Mouse (Mus musculus): ENCODE results near the gene Stac3. TPM values are rescaled to one million over a fixed set of nuclear protein-coding genes. Genes with fewer than 3 reads are reported as not detected.
A peak's percentile ranks its signal among the peaks of the same experiment; 100 is the strongest.

The Stac3 gene
- polyA plus RNA-seq, 1 experiment from 2014 or later, result 2.4 TPM

- 2% methylated on average over 30 of the region's 30 CpGs for WGBS
- H3K4me2 ChIP-seq, result peak overlapping the region; percentile 84
- peak overlapping the region; percentile 45 for H3K9ac ChIP-seq
- H3K36me3 ChIP-seq (replicated peaks), result peaks cover 12% of the 10 kb centered on the region; the same call in 1 of the 2 replicates
- H3K27me3 ChIP-seq (replicated peaks), result peaks cover 26% of the 10 kb centered on the region
- peaks cover 75% of the 10 kb centered on the region for H3K4me1 ChIP-seq
- no peaks in the 10 kb centered on the region for H3K9me3 ChIP-seq
- peak overlapping the region; percentile 51 for H3K4me3 ChIP-seq
- peak overlapping the region; percentile 28 for H3K27ac ChIP-seq
- ATAC-seq (replicated peaks), result peak; percentile 19
These were observed 33.5 kb downstream of the Stac3 start for GRCm38 (mm10) chr10:127534929-127535384.

GRCm38 (mm10) chr10:127536586-127537314 is 35.3 kb downstream of the Stac3 start:
- Histone ChIP-seq H3K9me3 (no peaks in the 10 kb centered on the region), H3K27ac (peak overlapping the region; percentile 62), H3K36me3 (replicated peaks) (peaks cover 19% of the 10 kb centered on the region), H3K4me1 (peaks cover 58% of the 10 kb centered on the region), H3K9ac (no peak overlapping the region), H3K4me3 (no peak overlapping the region), H3K27me3 (replicated peaks) (peaks cover 23% of the 10 kb centered on the region), H3K4me2 (peak overlapping the region; percentile 11; the same call in 1 of the 2 replicates)
- 11% methylated on average over 8 of the region's 8 CpGs for WGBS
- peak; percentile 38; the same call in 1 of the 2 replicates for ATAC-seq (replicated peaks)

GRCm38 (mm10) chr10:127537854-127538583 is 36.5 kb downstream of the Stac3 start:
- Histone ChIP-seq H3K27me3 (replicated peaks) (peaks cover 14% of the 10 kb centered on the region; the same call in 1 of the 2 replicates), H3K36me3 (replicated peaks) (peaks cover 24% of the 10 kb centered on the region), H3K27ac (peak overlapping the region; percentile 45), H3K4me2 (no peak overlapping the region), H3K4me3 (no peak overlapping the region), H3K9ac (no peak overlapping the region), H3K9me3 (no peaks in the 10 kb centered on the region), H3K4me1 (peaks cover 53% of the 10 kb centered on the region)
- 28% methylated on average over 7 of the region's 7 CpGs for WGBS
- peak; percentile 28 for ATAC-seq (replicated peaks)

- H3K4me1 ChIP-seq, result peaks cover 19% of the 10 kb centered on the region
- no peak overlapping the region for H3K4me2 ChIP-seq
- no peak overlapping the region for H3K27ac ChIP-seq
- H3K9ac ChIP-seq, result no peak overlapping the region
- no peak for ATAC-seq (replicated peaks)
- no peaks in the 10 kb centered on the region for H3K9me3 ChIP-seq
- H3K36me3 ChIP-seq (replicated peaks), result peaks cover 51% of the 10 kb centered on the region
- H3K4me3 ChIP-seq, result no peak overlapping the region
- no peaks in the 10 kb centered on the region for H3K27me3 ChIP-seq (replicated peaks)
- 94% methylated on average over 8 of the region's 8 CpGs for WGBS
These were observed 40.0 kb downstream of the Stac3 start for GRCm38 (mm10) chr10:127541510-127541909.

- Histone ChIP-seq H3K9ac (no peak overlapping the region), H3K4me1 (peaks cover 13% of the 10 kb centered on the region), H3K36me3 (replicated peaks) (peaks cover 56% of the 10 kb centered on the region), H3K4me2 (no peak overlapping the region), H3K9me3 (no peaks in the 10 kb centered on the region), H3K27ac (peak overlapping the region; percentile 42; the same call in 1 of the 2 replicates), H3K27me3 (replicated peaks) (no peaks in the 10 kb centered on the region), H3K4me3 (no peak overlapping the region)
- WGBS, result 49% methylated on average over 13 of the region's 13 CpGs
- 0 out of 2 replicates have a peak, but pooled peaks have one; percentile 12 for ATAC-seq (replicated peaks)
These were observed 40.6 kb downstream of the Stac3 start for GRCm38 (mm10) chr10:127542084-127542483.

- no peak overlapping the region for H3K9ac ChIP-seq
- peaks cover 61% of the 10 kb centered on the region for H3K36me3 ChIP-seq (replicated peaks)
- no peak overlapping the region for H3K4me2 ChIP-seq
- H3K27me3 ChIP-seq (replicated peaks), result no peaks in the 10 kb centered on the region
- H3K4me3 ChIP-seq, result no peak overlapping the region
- 40% methylated on average over 6 of the region's 6 CpGs for WGBS
- no peaks in the 10 kb centered on the region for H3K9me3 ChIP-seq
- no peak for ATAC-seq (replicated peaks)
- peak overlapping the region; percentile 42; the same call in 1 of the 2 replicates for H3K27ac ChIP-seq
- H3K4me1 ChIP-seq, result peaks cover 8% of the 10 kb centered on the region
These were observed 41.2 kb downstream of the Stac3 start for GRCm38 (mm10) chr10:127542720-127543119.

GRCm38 (mm10) chr10:127543916-127544315 is 42.4 kb downstream of the Stac3 start:
- 84% methylated on average over 3 of the region's 3 CpGs for WGBS
- Histone ChIP-seq H3K9me3 (no peaks in the 10 kb centered on the region), H3K4me1 (0 out of 2 replicates have a peak, but pooled peaks cover 6% of the 10 kb centered on the region), H3K27ac (no peak overlapping the region), H3K36me3 (replicated peaks) (peaks cover 71% of the 10 kb centered on the region), H3K4me2 (no peak overlapping the region), H3K27me3 (replicated peaks) (no peaks in the 10 kb centered on the region), H3K9ac (no peak overlapping the region), H3K4me3 (no peak overlapping the region)
- ATAC-seq (replicated peaks), result no peak

- no peak for ATAC-seq (replicated peaks)
- no peaks in the 10 kb centered on the region for H3K27me3 ChIP-seq (replicated peaks)
- H3K4me2 ChIP-seq, result no peak overlapping the region
- H3K27ac ChIP-seq, result no peak overlapping the region
- H3K9me3 ChIP-seq, result no peaks in the 10 kb centered on the region
- no peak overlapping the region for H3K9ac ChIP-seq
- 0 out of 2 replicates have a peak, but pooled peaks cover 6% of the 10 kb centered on the region for H3K4me1 ChIP-seq
- peaks cover 66% of the 10 kb centered on the region for H3K36me3 ChIP-seq (replicated peaks)
- 93% methylated on average over 20 of the region's 20 CpGs for WGBS
- H3K4me3 ChIP-seq, result no peak overlapping the region
These were observed 42.9 kb downstream of the Stac3 start for GRCm38 (mm10) chr10:127544375-127544774.

GRCm38 (mm10) chr10:127546505-127546904 is 45.0 kb downstream of the Stac3 start:
- no peaks in the 10 kb centered on the region for H3K27me3 ChIP-seq (replicated peaks)
- peaks cover 73% of the 10 kb centered on the region for H3K36me3 ChIP-seq (replicated peaks)
- H3K9ac ChIP-seq, result no peak overlapping the region
- H3K9me3 ChIP-seq, result no peaks in the 10 kb centered on the region
- ATAC-seq (replicated peaks), result no peak
- H3K4me3 ChIP-seq, result no peak overlapping the region
- no peak overlapping the region for H3K27ac ChIP-seq
- 0 out of 2 replicates have a peak, but pooled peaks cover 6% of the 10 kb centered on the region for H3K4me1 ChIP-seq
- WGBS, result 92% methylated on average over 7 of the region's 7 CpGs
- H3K4me2 ChIP-seq, result no peak overlapping the region

GRCm38 (mm10) chr10:127548236-127548635 is 46.8 kb downstream of the Stac3 start:
- Histone ChIP-seq H3K27me3 (replicated peaks) (no peaks in the 10 kb centered on the region), H3K4me2 (no peak overlapping the region), H3K9me3 (no peaks in the 10 kb centered on the region), H3K27ac (no peak overlapping the region), H3K4me3 (no peak overlapping the region), H3K36me3 (replicated peaks) (peaks cover 82% of the 10 kb centered on the region), H3K4me1 (no peaks in the 10 kb centered on the region), H3K9ac (no peak overlapping the region)
- ATAC-seq (replicated peaks), result no peak
- WGBS, result 94% methylated on average over 15 of the region's 15 CpGs

- no peak overlapping the region for H3K4me3 ChIP-seq
- H3K27me3 ChIP-seq (replicated peaks), result no peaks in the 10 kb centered on the region
- WGBS, result 90% methylated on average over 17 of the region's 17 CpGs
- H3K36me3 ChIP-seq (replicated peaks), result peaks cover 84% of the 10 kb centered on the region
- H3K4me1 ChIP-seq, result no peaks in the 10 kb centered on the region
- H3K4me2 ChIP-seq, result no peak overlapping the region
- no peak for ATAC-seq (replicated peaks)
- H3K27ac ChIP-seq, result no peak overlapping the region
- no peak overlapping the region for H3K9ac ChIP-seq
- no peaks in the 10 kb centered on the region for H3K9me3 ChIP-seq
These were observed 48.4 kb downstream of the Stac3 start for GRCm38 (mm10) chr10:127549892-127550291.

- Histone ChIP-seq H3K4me3 (no peak overlapping the region), H3K4me1 (no peaks in the 10 kb centered on the region), H3K27ac (no peak overlapping the region), H3K36me3 (replicated peaks) (peaks cover 91% of the 10 kb centered on the region), H3K9me3 (no peaks in the 10 kb centered on the region), H3K4me2 (no peak overlapping the region), H3K9ac (no peak overlapping the region), H3K27me3 (replicated peaks) (no peaks in the 10 kb centered on the region)
- 55% methylated on average over 18 of the region's 18 CpGs for WGBS
- ATAC-seq (replicated peaks), result no peak
These were observed 54.2 kb downstream of the Stac3 start for GRCm38 (mm10) chr10:127555703-127556102.
